Mouse (Mus musculus) midbrain, embryonic 16.5 days (tissue): ENCODE results near the gene Ptges. TPM values are rescaled to one million over a fixed set of nuclear protein-coding genes. Genes with fewer than 3 reads are reported as not detected.
"Not testable (repeated sequence)": the region's sequence is repeated elsewhere in the genome, so short reads cannot be mapped to it uniquely, and the experiment has no call there.

Experiments used
- ATAC-seq: fragments of 200-750 bp; cut with Nextera tagmentation; 2 replicates; pipeline ENCODE4 v1.8.0; 2017; ENCODE audit warnings: moderate TSS enrichment
- H3K27ac ChIP-seq: fragments of 300-500 bp; sonication (generic); 2 replicates; pipeline ENCODE4 v1.5.1; 2014; ENCODE audit warnings: mild to moderate bottlenecking, low read length, mixed read lengths
- H3K27me3 ChIP-seq: fragments of 300-500 bp; sonication (generic); 2 replicates; pipeline ENCODE4 v1.6.1; 2014; ENCODE audit warnings: low read depth, low read length, mixed read lengths; ENCODE audit not compliant: control insufficient read depth, insufficient read depth
- H3K36me3 ChIP-seq: fragments of 300-500 bp; sonication (generic); 2 replicates; pipeline ENCODE4 v1.6.1; 2014; ENCODE audit warnings: mild to moderate bottlenecking, low read length, moderate library complexity, mixed read lengths; ENCODE audit not compliant: control insufficient read depth, insufficient read depth
- H3K4me1 ChIP-seq: fragments of 300-500 bp; sonication (generic); 2 replicates; pipeline ENCODE4 v1.6.1; 2014; ENCODE audit warnings: mild to moderate bottlenecking, low read length, mixed read lengths; ENCODE audit not compliant: control insufficient read depth, insufficient read depth
- H3K4me2 ChIP-seq: fragments of 300-500 bp; sonication (generic); 2 replicates; pipeline ENCODE4 v1.6.1; 2014; ENCODE audit warnings: mild to moderate bottlenecking, low read length, mixed read lengths
- H3K4me3 ChIP-seq: fragments of 300-500 bp; sonication (generic); 2 replicates; pipeline ENCODE4 v1.5.1; 2014; ENCODE audit warnings: low read depth, mild to moderate bottlenecking, low read length, moderate library complexity, mixed read lengths
- H3K9ac ChIP-seq: fragments of 300-500 bp; sonication (generic); 2 replicates; pipeline ENCODE4 v1.6.1; 2014; ENCODE audit warnings: low read depth, low read length, mixed read lengths
- H3K9me3 ChIP-seq: fragments of 300-500 bp; sonication (generic); replicated peaks from 2 replicates; pipeline ENCODE4 v1.6.1; 2014; ENCODE audit warnings: mild to moderate bottlenecking, low read length, mixed read lengths; ENCODE audit not compliant: control insufficient read depth, poor library complexity, severe bottlenecking
- WGBS: fragments of 180-500 bp; shearing (Covaris S2); extraction: QIAGEN DNeasy Blood & Tissue Kit; methylation state at CpG from one replicate; pipeline ENCODE4 v1.1.7; 2014; 5-methylcytosine and 5-hydroxymethylcytosine counted together
- polyA plus RNA-seq: library from polyadenylated mRNA; unstranded; fragments of >200 nt; fragmentation: Nextera tagmentation; extraction: Ambion mirVana; gene quantifications from 2 replicates; pipeline ENCODE4 v1.2.1, GENCODE M21; 2015

Gene Ptges
- polyA plus RNA-seq, 1 experiment from 2014 or later, result 5.2 TPM

DNA sequence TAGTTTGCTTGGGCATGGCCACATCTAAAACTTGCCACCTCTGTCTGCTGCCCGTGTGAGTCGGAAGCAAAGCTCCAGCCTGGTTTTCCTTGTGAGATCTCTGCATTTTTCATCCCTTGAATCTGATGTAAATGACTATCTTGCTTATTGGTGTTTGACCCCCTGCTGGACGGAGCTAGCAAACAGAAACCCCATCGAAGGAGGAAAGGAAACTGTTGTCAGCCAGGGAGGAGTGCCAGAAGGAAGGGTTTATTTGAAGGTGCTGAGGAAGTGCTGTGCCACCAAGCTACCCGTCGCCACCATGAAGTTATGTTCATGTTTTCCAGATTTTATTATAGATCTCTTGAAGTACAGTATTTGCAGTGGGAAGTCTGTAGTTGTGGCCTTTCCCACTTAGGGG lies 25.1 kb upstream of the Ptges start:
- no peak for ATAC-seq
- WGBS, result 73% methylated on average over 6 of the region's 6 CpGs
- no peak overlapping the region for H3K9ac ChIP-seq

DNA sequence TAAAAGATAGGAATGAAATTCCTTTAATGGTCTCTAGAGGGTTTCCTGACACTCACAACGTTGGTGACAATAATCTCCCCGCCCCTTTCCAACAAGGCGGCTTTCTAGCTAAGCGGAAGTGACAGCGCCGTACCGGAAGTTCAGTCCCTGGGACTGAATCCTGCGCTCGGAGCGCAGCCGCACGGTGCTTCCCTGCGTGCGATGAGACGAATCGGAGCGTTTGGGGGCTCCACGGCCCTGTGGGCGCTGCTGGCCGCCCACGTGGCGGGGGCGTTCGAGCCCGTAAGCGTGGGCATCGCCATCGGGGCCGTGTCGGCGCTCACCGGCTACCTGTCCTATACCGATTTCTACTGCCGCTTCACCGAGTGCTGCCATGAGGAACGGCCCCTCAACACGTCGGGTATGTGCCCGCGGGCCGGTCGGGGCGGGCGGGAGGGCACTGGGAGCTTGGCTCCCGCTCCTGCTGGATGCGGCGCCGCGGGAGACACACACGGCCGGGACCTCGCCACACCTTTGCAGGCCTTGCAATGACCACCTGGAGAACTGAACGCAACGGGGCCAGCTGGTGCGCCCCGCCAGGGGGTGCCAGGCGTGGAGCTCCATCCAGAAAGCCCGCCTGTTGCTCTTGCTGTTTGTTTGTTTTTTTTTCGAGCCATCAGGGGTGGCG lies 23.3 kb upstream of the Ptges start, which contains the start of gene Tor1b:
Gene Tor1b, plus strand, starts transcription at position 136 of the 667 bp plus-strand sequence.
- Histone ChIP-seq H3K4me2 (peak within 1 kb of the TSS; percentile 86), H3K9ac (peak within 1 kb of the TSS; percentile 89), H3K4me1 (peaks cover 16% of the 10 kb centered on the region), H3K4me3 (peak within 1 kb of the TSS; percentile 77), H3K27ac (peak within 1 kb of the TSS; percentile 83), H3K27me3 (no peaks in the 10 kb centered on the region), H3K36me3 (peaks cover 9% of the 10 kb centered on the region; the same call in 1 of the 2 replicates), H3K9me3 (no peaks in the 10 kb centered on the region)
- under 1% methylated on average over 60 of the region's 60 CpGs for WGBS
- ATAC-seq, result peak; percentile 94

More for the DNA sequence above, 25.1 kb upstream of the Ptges start:
- H3K27ac ChIP-seq, result no peak overlapping the region
- no peak overlapping the region for H3K4me3 ChIP-seq
- H3K27me3 ChIP-seq, result no peaks in the 10 kb centered on the region
- H3K9me3 ChIP-seq, result no peaks in the 10 kb centered on the region
- peak overlapping the region; percentile 86; the same call in 1 of the 2 replicates for H3K4me2 ChIP-seq
- H3K36me3 ChIP-seq, result peaks cover 19% of the 10 kb centered on the region
- peaks cover 16% of the 10 kb centered on the region for H3K4me1 ChIP-seq

DNA sequence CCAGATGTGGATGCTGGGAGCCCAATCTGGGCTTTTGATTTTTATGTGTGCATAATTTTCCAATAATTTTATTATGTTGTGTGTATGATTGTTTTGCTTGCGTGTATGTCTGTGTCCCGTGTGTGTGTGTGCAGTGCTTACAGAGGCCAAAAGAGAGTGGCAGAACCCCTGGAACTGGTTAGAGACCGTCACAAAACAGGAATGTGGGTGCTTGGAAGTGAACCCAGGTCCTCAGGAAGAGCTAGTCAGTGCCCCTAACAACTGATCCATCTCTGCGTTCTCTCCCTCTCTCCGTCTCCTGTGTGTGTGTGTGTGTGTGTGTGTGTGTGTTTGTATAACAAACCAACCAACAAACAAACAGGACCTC lies 22.8 kb upstream of the Ptges start:
- H3K9ac ChIP-seq, result peak overlapping the region; percentile 3; the same call in 1 of the 2 replicates
- 24% methylated on average over 5 of the region's 5 CpGs for WGBS

GRCm38 (mm10) chr2:30942603-30943011 lies 12.9 kb upstream of the Ptges start:
- Histone ChIP-seq H3K9ac (peak overlapping the region; percentile 49; the same call in 1 of the 2 replicates), H3K36me3 (no peaks in the 10 kb centered on the region), H3K4me2 (peak overlapping the region; percentile 44; the same call in 1 of the 2 replicates), H3K9me3 (no peaks in the 10 kb centered on the region), H3K27ac (no peak overlapping the region), H3K4me1 (no peaks in the 10 kb centered on the region), H3K27me3 (no peaks in the 10 kb centered on the region), H3K4me3 (peak overlapping the region; percentile 15)
- 0 out of 2 replicates have a peak, but pooled peaks have one; percentile 68 for ATAC-seq
- 31% methylated on average over 16 of the region's 16 CpGs for WGBS

More for the DNA sequence above, 22.8 kb upstream of the Ptges start:
- Histone ChIP-seq H3K27ac (peak overlapping the region; percentile 83), H3K27me3 (no peaks in the 10 kb centered on the region), H3K9me3 (no peaks in the 10 kb centered on the region), H3K36me3 (peaks cover 9% of the 10 kb centered on the region; the same call in 1 of the 2 replicates), H3K4me3 (peak overlapping the region; percentile 77), H3K4me1 (peaks cover 16% of the 10 kb centered on the region), H3K4me2 (peak overlapping the region; percentile 86)
- ATAC-seq, result peak; percentile 51

- 51% methylated on average over 7 of the region's 7 CpGs for WGBS
- ATAC-seq, H3K9me3 ChIP-seq: not testable (repeated sequence)
Observed at GRCm38 (mm10) chr2:30942116-30942515, 12.5 kb upstream of the Ptges start.

DNA sequence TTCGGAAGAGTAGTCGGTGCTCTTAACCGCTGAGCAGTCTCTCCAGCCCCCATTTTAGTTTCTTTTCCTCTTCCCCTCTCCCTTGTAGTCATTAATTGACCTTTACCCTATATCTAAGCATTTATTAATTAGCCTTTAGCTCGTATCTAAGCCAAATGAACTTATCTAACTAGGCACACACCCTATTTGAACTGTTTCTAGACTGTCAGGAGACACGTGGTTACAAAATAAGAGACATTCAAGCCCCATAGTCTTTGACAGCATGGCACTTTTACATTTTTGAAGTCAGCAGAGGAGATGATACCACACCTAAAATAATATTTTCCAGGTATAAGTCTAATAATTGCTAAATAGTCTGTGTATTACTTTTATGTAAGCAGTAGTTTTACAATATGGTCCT lies 11.9 kb upstream of the Ptges start:
- ATAC-seq, result no peak
- no peak overlapping the region for H3K27ac ChIP-seq
- 89% methylated on average over 5 of the region's 5 CpGs for WGBS

More at GRCm38 (mm10) chr2:30942116-30942515, 12.5 kb upstream of the Ptges start:
- not testable (repeated sequence) for H3K4me3 ChIP-seq, H3K4me2 ChIP-seq, H3K27ac ChIP-seq, H3K27me3 ChIP-seq, H3K4me1 ChIP-seq, H3K36me3 ChIP-seq, H3K9ac ChIP-seq

GRCm38 (mm10) chr2:30938574-30938991 lies 8.9 kb upstream of the Ptges start:
- Histone ChIP-seq H3K27ac (no peak overlapping the region), H3K4me3 (no peak overlapping the region), H3K4me1 (no peaks in the 10 kb centered on the region), H3K27me3 (no peaks in the 10 kb centered on the region), H3K36me3 (no peaks in the 10 kb centered on the region), H3K9ac (no peak overlapping the region), H3K4me2 (no peak overlapping the region), H3K9me3 (no peaks in the 10 kb centered on the region)
- no peak for ATAC-seq
- 58% methylated on average over 4 of the region's 4 CpGs for WGBS

More for the DNA sequence above, 11.9 kb upstream of the Ptges start:
- Histone ChIP-seq H3K36me3 (no peaks in the 10 kb centered on the region), H3K4me3 (no peak overlapping the region), H3K4me2 (no peak overlapping the region), H3K27me3 (no peaks in the 10 kb centered on the region), H3K4me1 (no peaks in the 10 kb centered on the region), H3K9me3 (no peaks in the 10 kb centered on the region), H3K9ac (no peak overlapping the region)

GRCm38 (mm10) chr2:30937731-30938130 lies 8.1 kb upstream of the Ptges start:
- Histone ChIP-seq H3K4me2 (no peak overlapping the region), H3K27me3 (no peaks in the 10 kb centered on the region), H3K9me3 (no peaks in the 10 kb centered on the region), H3K4me1 (no peaks in the 10 kb centered on the region), H3K36me3 (no peaks in the 10 kb centered on the region), H3K4me3 (no peak overlapping the region), H3K27ac (no peak overlapping the region), H3K9ac (no peak overlapping the region)
- no peak for ATAC-seq
- 86% methylated on average over 8 of the region's 8 CpGs for WGBS

DNA sequence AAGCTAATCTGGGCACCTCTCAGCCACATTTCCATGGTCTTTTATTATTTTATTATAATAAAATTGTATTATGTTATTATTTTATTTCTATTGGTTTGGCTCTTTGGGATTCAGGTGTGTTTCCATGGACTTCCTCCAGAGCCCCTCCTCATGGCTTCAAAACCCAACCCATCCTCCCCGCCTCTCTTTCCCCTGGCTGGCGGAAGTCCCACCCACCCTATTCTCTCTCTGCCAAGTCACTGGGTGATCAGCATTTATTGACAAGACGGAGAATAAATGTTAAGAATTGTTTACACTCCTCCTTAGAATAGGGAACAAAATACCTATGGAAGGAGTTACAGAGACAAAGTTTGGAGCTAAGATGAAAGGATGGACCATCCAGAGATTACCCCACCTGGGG lies 7.1 kb upstream of the Ptges start:
- no peak overlapping the region for H3K4me2 ChIP-seq
- H3K27me3 ChIP-seq, result no peaks in the 10 kb centered on the region
- H3K27ac ChIP-seq, result no peak overlapping the region
- WGBS, result 68% methylated on average over 3 of the region's 3 CpGs
- no peak overlapping the region for H3K9ac ChIP-seq
- no peaks in the 10 kb centered on the region for H3K9me3 ChIP-seq
- no peaks in the 10 kb centered on the region for H3K4me1 ChIP-seq
- no peak for ATAC-seq
- H3K36me3 ChIP-seq, result no peaks in the 10 kb centered on the region
- no peak overlapping the region for H3K4me3 ChIP-seq
